Mouse (Mus musculus): Measurements from ENCODE around the gene Nhlh1. TPM values are rescaled to one million over a fixed set of nuclear protein-coding genes. Genes with fewer than 3 reads are reported as not detected.

Gene Nhlh1
- polyA plus RNA-seq, 1 experiment: not detected

DNA sequence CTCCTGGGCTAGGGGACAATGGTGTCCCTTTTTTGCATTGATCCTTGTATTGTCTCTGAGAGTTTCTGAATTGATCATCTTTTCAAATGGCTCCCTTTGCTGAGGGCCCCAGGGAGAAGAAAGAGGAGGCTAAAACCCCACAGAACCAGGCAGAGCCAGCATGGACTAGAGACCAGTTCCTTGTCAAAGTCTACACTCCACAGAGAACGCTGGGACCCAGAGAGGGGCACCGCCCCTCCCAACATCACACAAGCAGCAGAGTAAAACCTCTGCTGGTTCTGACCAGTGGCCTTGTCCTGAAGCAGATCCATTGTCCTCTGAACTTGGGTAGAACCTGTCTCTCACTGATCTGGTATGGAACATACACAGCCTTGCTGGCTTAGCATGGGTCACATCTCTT, 4.7 kb upstream of the Nhlh1 start:
- TF ChIP-seq GATA1 (IDR thresholded peaks at IDR 0.05; ENCODE audit: low read length): no peak

DNA sequence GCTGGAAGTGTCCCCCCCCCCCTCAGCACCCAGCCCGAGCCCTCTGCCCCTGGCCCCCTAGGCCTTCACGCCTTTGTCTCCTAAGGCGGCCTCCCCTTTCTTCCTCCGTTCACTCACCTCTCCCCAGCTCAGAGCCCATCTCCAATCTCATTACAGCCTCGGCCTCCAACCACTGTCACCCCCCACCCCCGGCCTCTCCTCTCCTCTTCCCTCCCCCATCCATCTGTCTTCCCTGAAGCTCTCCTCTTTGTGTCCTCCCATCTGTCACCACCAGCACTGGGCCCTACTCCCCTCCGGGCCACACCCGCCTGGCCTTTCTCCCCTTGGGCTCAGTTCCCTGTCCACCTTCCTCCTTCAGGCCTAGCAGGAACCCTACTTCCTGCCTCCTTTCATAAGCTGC, 3.8 kb upstream of the Nhlh1 start:
- TF ChIP-seq GATA1 (IDR thresholded peaks at IDR 0.05; ENCODE audit: low read length): no peak

DNA sequence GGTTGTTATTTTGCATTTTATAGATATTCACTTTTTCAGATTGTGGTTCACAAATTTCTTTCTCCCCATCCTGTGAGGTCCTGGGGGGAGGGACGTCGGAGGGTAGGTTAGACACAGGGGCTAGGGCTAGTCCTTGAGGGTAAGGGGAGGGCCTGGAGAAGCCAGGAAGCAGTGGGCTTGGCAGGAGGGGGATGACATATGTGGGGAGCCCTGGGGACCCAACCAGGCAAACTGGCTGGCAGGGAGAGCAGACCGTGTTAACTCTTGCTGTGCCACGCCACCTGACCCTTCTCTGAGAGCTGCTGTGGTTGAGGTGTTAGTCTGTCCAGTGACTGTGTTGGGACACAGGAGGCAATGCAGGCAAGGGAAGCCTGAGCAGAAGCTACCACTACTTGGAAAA, 3.3 kb upstream of the Nhlh1 start:
- no peak for TF ChIP-seq GATA1 (IDR thresholded peaks at IDR 0.05; ENCODE audit: low read length)

GRCm38 (mm10) chr1:172058874-172059273, 1.5 kb upstream of the Nhlh1 start:
- TF ChIP-seq GATA1 (IDR thresholded peaks at IDR 0.05; ENCODE audit: low read length): no peak

DNA sequence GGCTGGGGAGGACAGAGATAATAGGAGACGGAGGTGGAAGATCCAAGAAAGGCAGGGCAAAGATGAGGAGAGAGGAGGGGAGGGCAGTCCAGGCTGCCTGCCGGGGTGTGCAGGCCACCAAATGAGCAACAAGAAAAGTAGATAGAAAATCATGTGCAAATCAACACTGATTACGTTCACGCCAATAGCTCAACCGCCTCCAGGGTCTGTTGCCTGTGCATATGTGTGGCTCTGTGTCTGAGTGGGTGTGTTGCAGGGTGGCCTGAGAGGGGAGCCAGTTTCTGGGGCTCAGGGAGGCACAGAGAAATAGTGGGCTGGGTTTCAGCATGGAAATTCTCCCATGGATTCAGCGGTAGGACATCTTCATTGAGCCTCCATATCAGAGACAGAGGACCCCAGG, 948 bp upstream of the Nhlh1 start:
- no peak for TF ChIP-seq GATA1 (IDR thresholded peaks at IDR 0.05; ENCODE audit: low read length)

- TF ChIP-seq GATA1 (IDR thresholded peaks at IDR 0.05; ENCODE audit: low read length): no peak
These were observed 1.1 kb downstream of the Nhlh1 start for GRCm38 (mm10) chr1:172056251-172056650.

GRCm38 (mm10) chr1:172053541-172054440, 3.6 kb downstream of the Nhlh1 start:
- TF ChIP-seq GATA1 (IDR thresholded peaks at IDR 0.05; ENCODE audit: low read length): no peak

GRCm38 (mm10) chr1:172052766-172053279, 4.5 kb downstream of the Nhlh1 start:
- no peak for TF ChIP-seq GATA1 (IDR thresholded peaks at IDR 0.05; ENCODE audit: low read length)

DNA sequence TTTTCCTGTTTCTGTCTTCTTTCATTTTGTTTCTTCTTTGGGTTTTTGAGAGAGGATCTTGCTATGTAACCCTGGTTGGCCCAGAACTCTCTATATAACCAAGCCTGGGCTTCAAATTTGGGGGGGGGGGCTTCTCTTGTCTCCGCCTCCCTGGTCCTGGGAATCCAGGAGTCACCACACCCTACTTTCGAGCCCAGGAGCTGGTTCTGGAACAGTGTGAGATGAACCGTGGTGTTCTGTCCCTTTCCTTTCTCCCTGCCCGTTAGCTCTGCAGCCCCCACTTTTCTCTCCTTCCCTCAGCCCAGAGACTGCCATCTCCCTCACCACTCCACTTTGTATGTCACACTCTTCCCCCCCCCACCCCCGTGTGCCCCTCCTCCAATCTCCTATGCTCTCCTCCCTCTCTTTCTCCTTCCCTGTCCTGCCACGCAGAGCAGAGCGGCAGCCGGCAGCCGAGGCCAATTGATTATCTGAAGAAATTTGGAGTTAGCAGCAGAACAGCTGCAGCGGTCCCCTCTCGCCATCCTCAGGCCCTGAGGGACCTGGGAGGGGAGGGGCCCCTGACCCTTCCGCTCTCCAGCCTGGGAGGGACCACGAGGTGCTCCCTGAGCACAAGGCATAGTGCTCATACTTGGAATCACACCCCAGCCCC, 8.1 kb downstream of the Nhlh1 start:
- no peak for TF ChIP-seq GATA1 (IDR thresholded peaks at IDR 0.05; ENCODE audit: low read length)

- TF ChIP-seq GATA1 (IDR thresholded peaks at IDR 0.05; ENCODE audit: low read length): no peak
These were observed 9.1 kb downstream of the Nhlh1 start for GRCm38 (mm10) chr1:172048241-172048734.

GRCm38 (mm10) chr1:172046938-172047337, 10.4 kb downstream of the Nhlh1 start:
- TF ChIP-seq GATA1 (IDR thresholded peaks at IDR 0.05; ENCODE audit: low read length): no peak

DNA sequence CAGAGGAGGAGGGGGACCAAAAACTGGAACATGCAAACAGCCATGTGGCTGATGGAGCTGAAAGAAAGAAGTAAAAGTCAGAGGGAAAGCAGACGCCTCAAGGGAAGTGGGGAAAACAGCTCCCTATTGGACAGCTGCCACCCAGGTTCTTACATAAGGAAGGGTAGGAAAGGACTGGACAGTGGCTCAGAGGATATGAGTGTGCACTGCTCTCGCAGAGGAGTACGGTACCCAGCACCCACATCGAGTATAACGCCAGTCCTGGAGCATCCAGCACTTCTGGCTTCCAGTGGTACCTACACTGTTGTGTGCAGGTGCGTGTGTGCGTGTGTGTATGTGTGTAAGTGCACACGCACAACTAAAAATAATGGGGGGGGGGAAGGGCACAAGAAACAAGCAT, 11.0 kb downstream of the Nhlh1 start:
- no peak for TF ChIP-seq GATA1 (IDR thresholded peaks at IDR 0.05; ENCODE audit: low read length)

GRCm38 (mm10) chr1:172029914-172030313, 27.5 kb downstream of the Nhlh1 start:
- TF ChIP-seq GATA1 (IDR thresholded peaks at IDR 0.05; ENCODE audit: low read length): no peak

- no peak for TF ChIP-seq GATA1 (IDR thresholded peaks at IDR 0.05; ENCODE audit: low read length)
These were observed 28.7 kb downstream of the Nhlh1 start, which contains the start of gene Vangl2 for GRCm38 (mm10) chr1:172028394-172029275. TSS of gene Vangl2 (minus strand) at chr1:172028444.

DNA sequence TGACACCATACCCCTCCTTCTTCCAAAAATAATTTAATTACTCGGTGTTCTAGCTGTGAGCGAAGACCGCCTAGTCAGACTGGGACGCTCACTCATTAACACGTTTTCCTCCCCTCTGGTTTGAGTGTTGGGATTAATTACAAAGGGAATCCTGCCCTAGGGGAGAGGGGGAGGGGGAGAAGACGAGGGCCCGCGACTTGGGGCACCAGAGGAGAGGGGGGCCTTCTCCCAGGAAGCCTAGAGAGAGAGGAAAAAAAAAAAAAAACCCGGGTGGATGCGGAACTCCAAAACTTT, 29.6 kb downstream of the Nhlh1 start:
- TF ChIP-seq GATA1 (IDR thresholded peaks at IDR 0.05; ENCODE audit: low read length): no peak
